ENCODE assay signal across 13 mouse cellular contexts in genomic region chr5:149767116-149767515, GRCm38 (mm10).
"Had no signal": no experiment of that assay in that cellular context is flagged by ENCODE, and none has a peak within 500 bp of the region (broad histone marks: within the 10 kb centered on the region; RNA-seq: fewer than 3 reads in every experiment).

No protein-coding gene starts in this region.

- ATAC-seq: midbrain, embryonic 15.5 days had no signal

- H3K4me2 ChIP-seq: midbrain, embryonic 11.5 days; midbrain, embryonic 15.5 days; neural tube, embryonic 12.5 days had no signal

- H3K27ac ChIP-seq: layer of hippocampus, adult 2 months; liver, embryonic 14.5 days; midbrain, embryonic 15.5 days; neural tube, embryonic 12.5 days; stomach, postnatal 0 days had no signal

- H3K9ac ChIP-seq: liver, embryonic 14.5 days; midbrain, embryonic 15.5 days; neural tube, embryonic 12.5 days had no signal

- H3K27me3 ChIP-seq: midbrain, embryonic 15.5 days; neural tube, embryonic 12.5 days had no signal

- H3K4me3 ChIP-seq: layer of hippocampus, adult 2 months; midbrain, embryonic 15.5 days; neural tube, embryonic 12.5 days had no signal

- H3K9me3 ChIP-seq: midbrain, embryonic 15.5 days; neural tube, embryonic 12.5 days had no signal

- H3K36me3 ChIP-seq: midbrain, embryonic 15.5 days; neural tube, embryonic 12.5 days had no signal

- H3K4me1 ChIP-seq: midbrain, embryonic 15.5 days; neural tube, embryonic 12.5 days had no signal

- DNase-seq: kidney, adult 8-10 months; kidney, postnatal 10 days; kidney, postnatal 4 days; lung, adult 18-20 months; lung, postnatal 36 days; thymus, adult 18-20 months; thymus, postnatal 14 days had no signal
